Mouse (Mus musculus): Measurements from ENCODE around the gene Uhrf1bp1l.

The Uhrf1bp1l gene

DNA sequence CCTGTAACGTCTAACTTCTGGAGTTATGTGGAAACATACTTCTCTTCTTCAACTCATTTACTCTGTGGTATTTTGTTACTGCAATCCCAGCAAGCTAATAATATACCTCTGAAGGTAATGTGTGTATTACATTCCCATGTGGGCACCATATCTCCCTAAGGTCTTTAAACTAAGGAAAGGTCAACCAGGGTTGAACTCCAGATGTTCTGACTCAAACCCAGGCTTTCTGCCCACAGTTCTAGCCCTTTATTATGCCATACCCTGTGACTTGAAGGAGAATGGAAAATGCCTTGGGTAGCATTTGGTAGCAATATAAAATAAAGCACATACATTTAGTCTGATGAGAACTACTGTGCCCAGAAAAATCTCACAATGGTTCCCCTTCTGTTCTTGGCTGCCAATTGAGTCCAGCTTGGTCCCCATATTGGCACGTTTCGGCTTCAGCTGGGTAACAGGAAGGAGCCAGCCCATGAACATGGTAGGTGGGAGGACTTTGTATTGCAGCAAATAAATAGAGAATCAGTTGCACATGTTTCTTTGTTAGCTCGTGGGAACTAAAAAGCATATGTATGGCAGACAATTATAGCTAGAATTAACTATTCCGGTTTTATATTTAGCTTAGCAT, 110.6 kb downstream of the Uhrf1bp1l start:
- DNase-seq, result no peak

DNA sequence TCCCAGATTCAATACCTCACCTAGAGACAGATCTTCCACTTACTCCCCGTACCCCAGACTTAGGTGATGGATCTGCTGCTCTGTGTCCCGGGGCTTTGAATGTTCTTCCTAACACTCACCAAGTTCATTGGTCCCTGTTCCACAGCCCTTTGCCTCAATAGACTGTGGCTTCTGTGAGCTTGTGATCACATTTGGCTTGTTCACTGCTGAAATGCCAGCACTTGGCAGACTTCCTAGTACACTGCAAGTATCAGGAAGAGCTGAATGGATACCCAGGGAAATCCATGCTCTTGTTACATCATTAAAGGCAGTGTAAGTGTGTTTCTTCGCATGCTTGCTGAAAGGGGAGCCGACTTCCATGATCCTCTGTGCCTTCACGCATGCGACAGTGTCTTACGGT, 111.5 kb downstream of the Uhrf1bp1l start:
- no peak for DNase-seq

DNA sequence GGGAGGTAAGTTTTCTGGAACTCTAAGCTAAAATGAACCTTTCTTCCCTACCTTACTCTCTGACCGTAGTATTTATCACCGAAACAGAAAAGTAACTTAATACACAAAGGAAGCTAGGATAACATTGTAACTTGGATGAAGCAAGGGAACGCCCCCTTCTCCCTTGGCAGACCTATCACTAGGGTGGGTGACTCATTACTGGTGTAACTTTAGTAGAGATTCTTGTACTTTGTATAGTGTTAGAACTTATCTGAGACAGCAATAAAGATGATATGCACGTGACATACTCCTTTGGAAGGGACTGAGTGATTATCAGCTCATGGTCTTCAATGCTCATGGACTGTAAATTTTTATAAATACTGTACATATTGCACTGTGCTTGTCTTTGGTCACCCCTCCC, 123.4 kb downstream of the Uhrf1bp1l start:
- no peak for DNase-seq

DNA sequence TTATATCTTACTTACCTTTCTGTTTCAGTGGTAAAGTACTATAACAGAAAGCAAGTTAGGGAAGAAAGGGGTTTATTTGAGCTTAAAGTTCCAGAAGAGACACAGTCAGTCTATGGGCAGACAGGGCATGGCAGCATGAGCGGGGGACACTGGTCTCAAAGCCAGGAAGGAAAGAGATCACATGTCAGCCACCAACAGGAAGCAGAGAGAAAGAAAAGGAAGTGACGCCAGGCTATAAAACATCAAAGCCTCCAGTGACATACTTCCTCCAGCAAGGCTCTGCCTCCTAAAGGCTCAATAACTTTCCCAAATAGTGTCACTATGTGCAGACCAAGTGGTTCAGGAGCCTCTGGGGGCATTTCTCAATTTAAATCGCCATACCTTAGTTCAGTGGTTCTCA, 124.0 kb downstream of the Uhrf1bp1l start:
- DNase-seq, result no peak

Measured in kidney, postnatal 36 days (tissue).